Mouse (Mus musculus) WW6 (cell line): ENCODE results near the gene Dnttip2.
"Not testable (repeated sequence)": the region's sequence is repeated elsewhere in the genome, so short reads cannot be mapped to it uniquely, and the experiment has no call there.

ENCODE experiments used
- DNase-seq: peaks from one replicate; pipeline ENCODE4 v3.0.0-alpha.2; 2013; ENCODE audit warnings: low read depth, low spot score

Dnttip2 gene

GRCm38 (mm10) chr3:122274241-122275024, at the start of gene Dnttip2:
TSS of gene Dnttip2 (plus strand) at chr3:122274388.
- DNase-seq, result peak; percentile 93

DNA sequence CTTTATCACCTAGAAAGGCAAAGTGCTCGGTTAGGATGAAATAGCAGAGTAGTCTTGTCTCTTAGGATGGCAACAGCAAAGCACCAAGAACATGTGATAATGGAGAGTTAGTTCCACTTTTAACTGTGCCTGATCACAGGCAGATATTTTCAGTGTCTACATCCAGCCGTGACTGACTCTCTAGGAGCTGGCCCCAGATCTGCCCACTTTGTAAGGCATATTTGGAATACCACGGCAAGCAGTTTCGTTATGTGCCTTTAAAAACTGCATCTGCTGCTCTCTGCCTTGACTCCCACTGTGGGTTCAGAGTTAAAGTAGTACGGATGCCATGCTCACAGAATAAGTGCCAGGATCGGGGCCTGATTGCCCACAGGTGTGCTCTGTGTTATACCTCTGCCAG, 47.2 kb upstream of the Dnttip2 start:
- DNase-seq, result not testable (repeated sequence)

- DNase-seq, result no peak
These were observed 38.4 kb upstream of the Dnttip2 start for GRCm38 (mm10) chr3:122235772-122236171.

GRCm38 (mm10) chr3:122242876-122243275, 31.3 kb upstream of the Dnttip2 start:
- DNase-seq, result no peak

- DNase-seq, result no peak
These were observed 30.6 kb upstream of the Dnttip2 start for GRCm38 (mm10) chr3:122243416-122244167.

DNA sequence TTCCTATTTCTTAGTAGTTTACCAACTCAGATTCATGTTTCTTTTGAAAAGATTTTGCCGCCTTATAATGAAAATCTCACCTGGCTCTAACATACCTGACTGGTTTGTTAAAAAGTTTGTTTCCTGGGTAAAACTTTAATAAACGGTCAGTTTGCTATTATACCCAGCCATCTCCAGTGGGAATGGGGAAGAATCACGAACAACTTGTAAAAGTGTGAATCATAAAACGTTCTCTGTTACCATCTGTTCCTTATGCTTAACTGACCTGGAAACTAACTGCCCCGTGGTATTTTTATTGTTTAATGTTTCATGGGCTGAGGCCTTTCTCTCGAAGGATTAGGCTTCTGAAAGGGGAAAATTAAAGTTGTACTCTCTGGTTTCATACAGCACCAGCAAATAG, 29.4 kb upstream of the Dnttip2 start:
- no peak for DNase-seq

DNA sequence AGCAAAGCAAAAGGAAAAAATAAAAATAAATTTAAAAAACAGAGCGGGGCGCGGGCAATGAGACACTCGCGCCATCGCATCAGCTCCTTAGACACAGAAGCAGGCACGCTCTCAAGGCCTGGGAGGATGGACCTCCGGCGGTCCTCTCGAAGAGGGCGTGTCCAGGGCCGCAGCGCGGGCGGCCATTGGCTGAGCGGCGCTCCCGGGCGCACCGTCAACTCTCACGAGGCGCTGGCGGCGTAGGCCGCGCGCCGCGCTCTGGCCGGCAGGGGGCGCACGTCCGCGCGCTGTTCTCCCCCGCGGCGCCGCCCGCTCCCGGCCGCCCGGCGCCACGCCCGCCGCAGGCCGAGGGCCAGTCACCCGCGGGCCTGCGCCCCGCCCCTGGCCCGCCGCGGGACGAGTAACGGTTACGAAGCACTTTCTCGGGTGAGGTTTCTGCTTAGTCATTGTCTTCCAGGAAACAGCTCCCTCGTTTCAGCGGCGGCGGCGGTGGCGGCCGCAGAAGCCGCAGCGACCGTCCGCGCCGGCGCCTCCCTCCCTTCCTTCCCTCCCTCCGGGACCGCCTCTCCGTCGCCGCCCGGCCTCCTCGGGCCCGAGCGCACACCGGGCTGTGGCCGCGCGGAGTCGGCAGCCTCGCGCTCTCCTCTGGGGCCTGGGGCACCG, 28.8 kb upstream of the Dnttip2 start, which contains the start of gene Gclm:
TSS of gene Gclm (plus strand) at position 343 of the 663 bp plus-strand sequence.
- peak; percentile 74 for DNase-seq

DNA sequence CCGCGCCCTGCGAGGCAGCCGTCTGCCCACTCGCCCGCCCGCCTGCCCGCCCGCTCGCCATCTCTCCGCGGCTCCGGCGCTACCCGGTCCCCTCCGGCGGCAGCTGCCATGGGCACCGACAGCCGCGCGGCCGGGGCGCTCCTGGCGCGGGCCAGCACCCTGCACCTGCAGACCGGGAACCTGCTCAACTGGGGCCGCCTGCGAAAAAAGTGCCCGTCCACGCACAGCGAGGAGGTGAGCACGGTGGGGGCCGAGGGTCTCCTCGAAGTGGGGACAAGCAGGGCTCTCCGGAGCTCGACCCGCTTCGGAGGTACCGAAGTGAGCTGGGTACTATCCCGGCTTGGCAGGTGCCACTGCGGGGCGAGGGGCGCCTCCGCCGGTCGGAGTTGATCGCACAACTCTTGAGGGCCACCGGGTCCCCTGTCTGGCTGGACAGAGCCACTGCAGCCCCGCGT, 28.3 kb upstream of the Dnttip2 start:
- DNase-seq, result no peak

- no peak for DNase-seq
These were observed 27.8 kb upstream of the Dnttip2 start for GRCm38 (mm10) chr3:122246406-122246805.

- no peak for DNase-seq
These were observed 27.0 kb upstream of the Dnttip2 start for GRCm38 (mm10) chr3:122246986-122247767.

DNA sequence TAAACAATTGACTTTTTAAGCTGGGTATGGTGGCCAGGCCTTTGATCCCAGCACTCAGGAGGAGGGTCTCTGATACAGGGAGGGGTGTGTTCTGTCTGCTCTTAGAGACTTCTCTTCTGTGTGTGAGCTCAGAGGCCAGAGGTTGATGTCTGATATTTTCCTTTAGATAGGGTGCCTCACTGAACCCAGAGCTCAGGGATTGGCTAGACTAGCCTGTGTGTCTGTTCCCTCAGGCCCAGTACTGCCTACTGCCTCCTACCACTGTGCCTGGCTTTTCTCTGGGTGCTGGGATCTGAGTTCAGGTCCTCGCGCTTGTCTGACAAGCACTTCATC, 26.5 kb upstream of the Dnttip2 start:
- no peak for DNase-seq

DNA sequence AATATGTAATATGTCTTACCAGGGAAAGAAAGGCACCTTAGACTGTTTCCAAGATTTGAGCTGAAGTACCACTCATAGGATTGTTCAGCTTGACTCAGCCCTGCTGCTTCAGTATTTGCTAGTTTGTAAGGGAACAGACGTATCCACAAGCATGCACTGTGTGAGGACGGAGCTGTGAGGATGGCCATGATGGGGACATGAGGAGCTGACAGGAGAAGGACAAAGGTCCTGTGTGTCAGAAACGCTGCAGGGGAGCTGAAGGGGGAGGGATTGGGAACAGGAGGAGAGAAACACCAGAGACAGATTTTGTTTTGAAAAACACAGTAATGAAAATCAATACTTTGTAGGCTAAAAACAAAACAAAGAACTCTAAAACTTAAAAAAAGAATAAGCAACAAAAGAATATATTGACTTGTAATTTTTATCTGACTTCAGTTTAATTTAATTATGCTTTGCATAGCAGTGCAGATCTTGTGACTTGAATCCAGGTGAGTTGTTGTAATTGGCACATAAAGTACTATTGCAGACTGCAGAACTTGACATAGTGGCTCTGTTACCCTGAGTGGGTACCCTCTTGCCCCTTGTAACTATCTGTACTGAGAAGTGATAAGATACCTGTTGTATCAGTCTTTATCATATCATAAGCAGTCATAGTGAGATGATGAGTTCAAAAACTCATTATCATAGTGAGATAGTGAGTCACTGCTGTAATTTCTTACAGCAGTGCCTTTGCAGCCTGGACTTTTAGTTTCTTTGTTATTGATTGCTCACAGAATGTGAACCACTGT, 21.5 kb upstream of the Dnttip2 start:
- DNase-seq, result no peak

GRCm38 (mm10) chr3:122254050-122254449, 20.1 kb upstream of the Dnttip2 start:
- DNase-seq, result not testable (repeated sequence)

DNA sequence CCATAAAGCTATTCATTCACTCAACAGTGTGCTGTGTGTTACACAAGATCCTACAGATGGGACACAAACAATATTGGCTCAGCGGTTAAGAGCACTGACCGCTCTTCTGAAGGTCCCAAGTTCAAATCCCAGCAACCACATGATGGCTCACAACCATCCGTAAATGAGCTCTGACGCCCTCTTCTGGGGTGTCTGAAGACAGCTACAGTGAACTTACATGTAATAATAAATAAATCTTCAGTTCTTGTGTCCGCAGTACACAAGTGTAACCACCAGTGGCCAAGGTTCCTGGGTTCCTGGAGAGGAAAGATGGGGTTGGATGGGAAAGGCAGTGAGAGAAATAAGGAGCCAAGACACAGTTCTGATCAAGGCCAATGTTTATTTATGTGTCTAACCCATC, 4.2 kb upstream of the Dnttip2 start:
- no peak for DNase-seq

DNA sequence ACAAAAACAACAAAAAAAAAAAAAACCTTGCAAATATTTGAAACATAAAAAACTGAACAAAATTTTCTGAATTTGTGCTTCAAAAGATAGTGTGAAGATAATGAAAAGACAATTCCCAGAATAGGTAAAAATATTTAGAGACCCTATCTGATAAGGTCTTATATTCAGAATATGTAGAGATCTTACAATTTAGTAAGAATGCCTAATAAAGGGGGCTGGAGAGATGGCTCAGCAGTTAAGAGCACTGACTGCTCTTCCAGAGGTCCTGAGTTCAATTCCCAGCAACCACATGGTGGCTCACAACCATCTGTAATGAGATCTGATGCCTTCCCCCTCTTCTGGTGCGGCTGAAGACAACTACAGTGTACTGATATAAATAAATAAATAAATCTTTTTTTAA, 1.6 kb upstream of the Dnttip2 start:
- DNase-seq, result not testable (repeated sequence)

DNA sequence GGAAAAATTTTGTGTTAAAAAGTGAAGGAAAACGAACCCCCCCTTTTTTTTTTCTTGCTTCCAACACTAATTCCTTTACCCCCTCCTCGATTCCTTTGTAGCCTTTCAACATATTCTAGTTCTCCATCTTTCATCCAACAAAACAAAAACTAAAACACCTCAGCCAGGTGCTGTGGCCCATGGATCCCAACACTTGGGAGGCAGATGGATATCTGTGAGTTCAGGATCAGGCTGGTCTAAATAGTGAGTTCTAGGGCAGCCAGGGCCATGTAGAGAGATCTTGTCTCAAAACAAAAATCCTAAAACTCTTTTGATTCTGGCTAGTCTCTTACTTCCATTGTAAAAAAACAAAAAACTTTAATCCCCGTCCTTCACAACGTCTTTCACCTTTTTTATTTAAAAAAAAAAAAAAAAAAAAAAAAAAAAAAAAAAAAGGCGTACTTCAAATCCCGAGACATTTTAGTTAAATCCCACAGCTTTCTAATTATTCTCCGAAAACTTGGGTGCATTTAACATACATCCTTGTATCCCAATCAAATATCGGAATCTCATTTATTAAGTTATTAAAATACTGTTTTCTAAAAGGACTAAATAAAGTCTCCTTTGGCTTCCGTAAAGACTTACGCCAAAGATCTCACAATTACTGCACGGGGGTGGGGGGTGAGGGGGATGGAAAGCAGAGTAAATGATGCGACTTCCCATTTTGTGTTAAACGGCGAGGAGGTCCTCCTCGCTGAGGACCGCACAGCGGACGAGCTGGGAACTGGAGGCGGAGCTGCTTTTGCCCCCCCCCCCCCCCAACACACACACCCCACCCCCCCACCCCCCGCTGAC, 564 bp upstream of the Dnttip2 start:
- DNase-seq, result no peak

DNA sequence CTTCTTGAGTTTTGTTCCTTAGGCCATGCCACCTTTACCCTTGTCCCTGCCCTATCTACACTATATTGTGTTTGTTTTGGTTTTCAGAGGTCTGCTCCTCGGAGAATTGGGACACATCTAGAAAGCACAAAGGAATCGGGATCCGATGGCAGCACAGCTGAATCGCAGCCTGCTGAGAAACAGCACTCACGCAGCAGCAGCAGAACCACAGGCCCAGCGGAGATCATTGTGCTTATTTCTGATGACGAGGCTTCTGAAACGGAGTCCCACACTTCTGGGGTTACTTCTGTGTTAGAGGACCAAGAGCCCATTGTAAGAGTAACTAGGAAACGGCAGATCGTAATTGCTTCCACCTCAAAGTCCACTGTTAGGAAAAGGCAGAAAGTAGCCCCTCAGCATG, 923 bp downstream of the Dnttip2 start:
- DNase-seq, result no peak

- no peak for DNase-seq
These were observed 13.0 kb downstream of the Dnttip2 start for GRCm38 (mm10) chr3:122287195-122287594.

GRCm38 (mm10) chr3:122288613-122289195, 14.5 kb downstream of the Dnttip2 start:
- no peak for DNase-seq
